Mouse (Mus musculus) urinary bladder, postnatal 0 days (tissue): ENCODE results near the gene Ece2. TPM values are rescaled to one million over a fixed set of nuclear protein-coding genes. Genes with fewer than 3 reads are reported as not detected.

Experiments used
- microRNA counts: library from miRNA; unstranded; fragments of <30 nt; microRNA quantifications from one replicate; lab custom pipeline; 2016
- microRNA-seq: library from miRNA; unstranded; fragments of <30 nt; microRNA quantifications from one replicate; pipeline ENCODE4, GENCODE M21; 2016
- polyA plus RNA-seq: library from polyadenylated mRNA; unstranded; fragments of >200 nt; fragmentation: Nextera tagmentation; extraction: Ambion mirVana; gene quantifications from 2 replicates; pipeline ENCODE4 v1.2.1, GENCODE M21; 2015

Gene Ece2
- 0.42 and 0.94 TPM in 2 replicates for polyA plus RNA-seq

DNA sequence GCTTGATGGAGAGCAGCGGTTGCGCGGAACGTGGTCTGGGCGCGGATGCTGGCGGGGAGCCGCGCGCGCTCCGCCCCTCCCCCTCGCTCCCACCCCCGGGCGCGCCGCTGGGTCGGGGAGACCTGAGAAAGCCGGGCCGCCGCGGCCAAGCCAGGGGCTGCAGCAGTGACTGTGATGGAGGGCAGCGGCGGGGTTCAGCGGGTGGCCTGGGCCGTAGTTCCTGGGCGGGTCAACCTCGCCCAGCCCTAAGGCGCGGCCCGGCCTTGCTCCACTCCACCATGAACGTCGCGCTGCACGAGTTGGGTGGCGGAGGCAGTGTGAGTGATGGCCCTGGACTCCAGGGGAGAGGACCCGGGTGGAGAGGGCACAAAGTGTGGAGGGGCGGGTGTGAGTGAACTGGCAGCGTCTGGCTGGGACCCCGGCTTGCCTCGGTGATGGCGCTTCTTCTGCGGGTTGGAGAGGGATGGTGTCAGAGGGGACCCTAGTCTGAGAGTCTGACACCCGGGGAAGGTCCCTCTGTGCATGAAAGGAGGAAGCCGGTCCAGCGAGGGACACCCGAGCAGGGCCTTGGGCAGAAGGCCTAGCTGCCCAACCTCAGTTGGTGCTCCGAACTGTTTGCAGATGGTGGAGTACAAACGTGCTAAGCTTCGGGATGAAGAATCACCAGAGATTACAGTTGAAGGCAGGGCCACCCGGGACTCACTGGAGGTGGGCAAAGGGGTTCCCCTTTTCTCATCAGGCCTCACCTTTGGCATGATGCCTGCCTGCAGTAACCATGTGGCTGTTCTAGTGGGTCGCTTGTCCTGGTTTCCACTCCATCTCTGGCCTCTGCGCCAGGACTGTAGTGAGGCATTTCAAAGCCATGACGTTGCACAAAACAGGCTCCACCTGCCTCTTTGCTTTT lies at the start of gene Ece2:
Gene Ece2 (plus strand): TSS at position 98 of the 904 bp plus-strand sequence.

DNA sequence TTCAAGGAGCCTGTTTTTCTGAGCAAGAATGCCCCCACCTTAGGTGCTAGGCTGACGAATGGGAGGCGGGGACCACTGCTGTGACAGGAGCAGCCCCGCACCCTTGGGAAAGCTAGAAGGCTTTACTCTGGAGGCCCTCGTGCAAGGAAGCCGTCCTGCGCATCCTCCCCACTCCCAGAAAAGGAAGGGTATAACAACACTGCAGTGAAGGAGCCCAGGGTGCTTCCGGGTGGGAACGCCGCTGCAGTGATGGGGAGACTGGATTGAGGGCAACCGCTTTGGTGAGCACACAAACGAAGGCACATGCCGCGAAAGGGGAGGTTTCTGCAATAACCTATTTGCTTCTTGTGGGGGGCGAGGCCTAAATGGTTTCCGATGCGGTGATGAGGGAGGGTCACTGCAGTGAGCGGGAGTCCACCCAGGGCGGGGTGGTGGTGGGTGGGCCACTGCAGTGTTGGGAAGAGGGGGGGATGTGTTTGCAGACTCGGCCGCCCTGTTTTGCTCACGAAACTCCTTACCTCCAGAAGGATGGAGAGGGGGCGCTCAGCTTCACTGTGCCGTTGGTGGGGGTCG lies 40.2 kb upstream of the Ece2 start, which contains the start of gene Vwa5b2:
Gene Vwa5b2 (plus strand): TSS at position 106 of the 573 bp plus-strand sequence.

DNA sequence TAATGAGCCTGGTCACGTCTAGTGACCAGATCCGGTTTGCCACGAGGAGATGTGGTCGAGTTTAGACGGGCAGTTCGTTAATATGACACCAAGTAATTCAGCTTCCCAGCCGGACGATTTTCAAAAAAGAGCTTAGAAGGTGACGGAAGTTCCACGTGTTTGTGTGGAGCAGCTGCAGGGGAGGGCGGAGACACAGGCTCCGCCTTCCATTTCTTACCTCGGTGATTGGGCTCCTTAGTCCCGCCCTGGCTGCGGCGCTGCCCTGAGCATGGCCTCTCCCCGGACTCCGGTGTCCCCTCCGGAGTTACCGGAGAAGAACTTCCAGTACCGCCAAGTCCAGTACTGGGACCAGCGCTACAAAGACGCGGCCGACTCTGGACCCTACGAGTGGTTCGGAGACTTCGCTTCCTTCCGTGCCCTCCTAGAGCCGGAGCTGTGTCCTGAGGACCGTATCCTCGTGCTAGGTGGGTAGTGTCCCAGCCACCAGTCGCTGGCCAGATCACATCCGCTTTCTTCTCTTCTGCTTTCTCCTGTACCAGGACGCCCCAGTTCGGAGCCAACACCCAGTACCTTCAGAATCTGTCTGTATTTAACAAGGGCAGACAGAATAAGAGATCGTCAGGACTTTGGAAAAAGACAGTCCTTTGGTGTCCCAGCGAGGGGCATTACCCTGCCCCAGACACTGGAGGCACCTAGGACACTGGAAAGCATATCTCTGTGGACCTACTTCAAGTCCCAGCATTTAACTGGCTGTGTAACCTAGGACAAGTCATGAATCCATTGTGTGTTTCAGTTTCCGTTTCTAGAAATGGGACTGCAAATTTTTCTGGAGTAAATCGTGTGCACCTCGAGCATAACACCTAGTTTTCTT lies 18.0 kb upstream of the Ece2 start, which contains the start of the genes Eef1akmt4, Gm49333 and Alg3:
Gene Eef1akmt4 (plus strand): TSS at position 237 of the 871 bp plus-strand sequence.
Gene Gm49333 (plus strand): TSS at position 254 of the 871 bp plus-strand sequence.
Gene Alg3 (minus strand): TSS at position 379 of the 871 bp plus-strand sequence.

DNA sequence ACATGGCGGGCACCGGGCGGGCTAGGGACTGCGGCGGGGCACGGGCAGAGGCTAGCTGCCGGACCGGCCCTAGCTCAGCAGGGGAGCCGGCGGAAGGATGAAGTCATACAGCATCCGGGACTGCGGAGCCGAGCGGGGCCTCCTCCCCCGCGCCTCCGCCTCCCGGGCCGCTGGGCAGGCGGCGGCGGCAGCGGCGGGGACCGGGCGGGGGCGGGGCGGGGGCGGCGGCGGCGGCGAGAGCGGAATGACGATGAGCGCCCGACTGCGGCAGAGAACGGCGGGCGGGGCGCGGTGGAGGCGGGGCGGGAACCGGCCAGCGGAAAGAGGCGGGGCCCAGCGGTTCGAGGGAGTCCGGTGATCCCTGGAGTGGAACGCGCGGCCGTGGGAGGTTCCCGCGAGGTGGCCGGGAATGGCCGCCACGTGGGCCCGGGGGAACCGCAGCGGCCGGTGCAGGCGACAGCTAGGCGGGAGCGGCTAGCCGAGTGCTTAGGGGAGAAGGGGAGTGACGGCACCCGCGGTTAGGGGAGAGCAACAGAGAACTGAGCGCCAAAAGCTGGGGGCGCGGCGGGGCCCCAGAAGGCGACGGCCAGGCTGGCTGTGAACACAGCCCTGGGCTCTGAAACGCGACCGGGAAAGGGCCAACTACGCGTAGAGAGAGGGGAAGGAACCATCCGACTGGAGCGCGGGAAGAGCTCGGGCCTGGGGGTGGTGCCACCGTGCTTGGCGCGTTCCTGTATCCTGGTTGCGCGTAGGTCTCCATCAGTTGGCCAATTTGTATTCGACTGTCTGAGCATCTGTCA lies 8.2 kb upstream of the Ece2 start, which contains the start of gene Camk2n2:
Gene Camk2n2 (minus strand): TSS at position 97 of the 800 bp plus-strand sequence.

DNA sequence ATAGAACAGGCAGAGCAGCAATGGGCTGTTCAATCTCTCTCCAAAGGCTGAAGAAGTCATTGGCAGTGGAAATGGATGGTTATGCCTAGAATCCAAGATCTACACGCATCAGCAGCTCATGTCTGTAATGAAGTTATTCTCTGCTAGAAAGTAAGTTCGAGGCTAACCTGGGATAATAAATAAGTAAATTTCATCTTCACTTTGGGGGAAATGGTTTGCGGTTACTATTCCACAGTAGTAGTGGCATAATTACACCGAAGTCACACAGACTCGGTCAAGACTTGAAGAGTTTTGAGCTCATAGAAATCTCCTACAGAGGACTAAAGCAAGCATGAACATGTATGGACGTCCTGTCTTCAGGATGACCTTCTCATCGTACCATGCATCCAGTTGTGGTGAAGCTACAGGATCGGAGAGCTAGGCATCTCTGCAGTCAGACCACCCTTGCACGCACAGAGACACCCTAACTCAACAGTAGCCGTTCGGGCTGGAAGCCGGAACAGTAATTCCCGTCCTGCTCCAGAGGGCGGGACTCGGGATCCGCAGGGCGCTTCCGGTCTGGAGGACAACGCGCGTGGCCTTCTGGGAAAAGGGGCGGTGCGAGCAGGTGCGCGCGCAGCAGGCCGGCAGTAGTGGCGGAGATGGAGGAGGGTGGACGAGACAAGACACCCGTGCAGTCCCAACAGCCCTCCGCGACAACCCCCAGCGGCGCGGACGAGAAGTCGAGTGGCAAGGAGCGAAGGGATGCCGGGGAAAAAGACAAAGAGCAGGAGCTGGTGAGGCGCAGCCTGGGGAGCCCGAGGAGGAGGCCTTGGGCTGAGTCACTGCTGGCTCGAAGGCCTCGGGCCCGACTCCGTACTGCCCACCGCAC lies 21.7 kb downstream of the Ece2 start, which contains the start of gene Psmd2:
Gene Psmd2 (plus strand): TSS at position 577 of the 871 bp plus-strand sequence.

DNA sequence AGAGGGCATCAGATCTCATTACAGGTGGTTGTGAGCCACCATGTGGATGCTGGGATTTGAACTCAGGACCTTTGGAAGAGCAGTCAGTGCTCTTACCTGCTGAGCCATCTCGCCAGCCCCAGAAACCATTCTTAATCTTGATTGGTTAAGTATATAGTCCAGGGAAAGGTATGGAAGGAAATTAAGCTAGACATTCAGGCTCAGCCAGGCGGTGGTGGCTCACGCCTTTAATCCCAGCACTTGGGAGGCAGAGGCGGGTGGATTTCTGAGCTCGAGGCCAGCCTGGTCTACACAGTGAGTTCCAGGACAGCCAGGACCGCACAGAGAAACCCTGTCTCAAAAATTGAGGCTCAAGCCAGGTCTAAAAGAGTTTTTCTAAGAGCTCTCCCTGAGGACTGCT lies 38.4 kb downstream of the Ece2 start, which contains the start of gene Eif4g1:
Gene Eif4g1 (plus strand): TSS at position 301 of the 400 bp plus-strand sequence.

DNA sequence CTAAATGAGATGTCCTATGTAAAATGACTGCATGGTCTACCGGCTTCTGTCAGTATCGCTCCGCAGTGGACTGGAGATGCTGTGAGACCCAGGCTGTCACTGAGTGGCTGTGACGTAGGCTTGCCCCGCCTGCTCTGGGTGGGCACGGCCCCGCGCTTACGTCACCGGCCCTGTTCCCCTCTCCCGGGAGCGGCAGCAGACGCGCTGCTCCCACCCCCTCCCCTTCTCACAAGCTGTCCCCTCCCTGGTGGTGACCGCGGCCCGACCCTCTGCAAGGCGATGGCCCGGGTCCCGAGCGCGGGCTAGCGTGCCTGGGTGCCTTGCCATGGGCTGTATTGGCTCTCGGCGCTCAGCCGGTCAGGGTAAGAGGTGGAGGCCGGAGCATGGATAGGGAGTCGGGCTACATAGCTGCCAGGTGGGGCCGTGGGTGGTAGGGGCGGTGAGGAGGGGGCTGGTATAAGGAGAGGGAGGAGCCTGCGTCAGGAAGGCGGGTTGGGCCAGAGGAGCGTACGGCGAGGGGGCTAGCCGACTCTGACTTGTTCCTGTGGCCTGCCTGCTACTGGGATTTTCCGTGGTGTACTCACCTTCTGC lies 63.6 kb downstream of the Ece2 start, which contains the start of gene Fam131a:
Gene Fam131a (plus strand): TSS at position 131 of the 591 bp plus-strand sequence.

MicroRNAs encoded within 50 kb of the gene (microRNA counts, 519-probe panel; counts per million panel counts)
- microRNA mmu-miR-1224 (lab: Ali Mortazavi, UCI), result 2,837 counts per million, percentile 41 among the panel's probes with 10 or more counts

Small RNA genes lying within 50 kb of the gene (microRNA-seq; reads per million reads assigned to microRNA genes)
- gene Mir1224, result 5.9 reads per million, percentile 13 among the genes with 10 or more reads in this experiment

Other genes with a start within 250 kb of the Ece2 start
- 33.9 and 37.5 TPM in 2 replicates for gene Abcc5, start 203.4 kb upstream of the Ece2 start, polyA plus RNA-seq
- gene Eif2b5, start 131.0 kb upstream of the Ece2 start, polyA plus RNA-seq, result 45.5 and 53.1 TPM in 2 replicates
- gene Dvl3, start 112.8 kb upstream of the Ece2 start, polyA plus RNA-seq, result 16.3 and 18.4 TPM in 2 replicates
- gene Ap2m1, start 94.3 kb upstream of the Ece2 start, polyA plus RNA-seq, result 388 and 392 TPM in 2 replicates
- gene Abcf3, start 81.3 kb upstream of the Ece2 start, polyA plus RNA-seq, result 27.3 and 32.1 TPM in 2 replicates
- gene Vwa5b2, start 40.4 kb upstream of the Ece2 start, polyA plus RNA-seq, result 1.4 and 2.5 TPM in 2 replicates
- 14.9 and 18.2 TPM in 2 replicates for gene Eef1akmt4, start 18.2 kb upstream of the Ece2 start, polyA plus RNA-seq
- gene Gm49333, start 18.2 kb upstream of the Ece2 start, polyA plus RNA-seq, result not detected in 2 replicates
- gene Alg3, start 18.1 kb upstream of the Ece2 start, polyA plus RNA-seq, result 27.5 and 30.5 TPM in 2 replicates
- gene Camk2n2, start 8.5 kb upstream of the Ece2 start, polyA plus RNA-seq, result 0.48 and 0.58 TPM in 2 replicates
- 175 and 183 TPM in 2 replicates for gene Psmd2, start 21.8 kb downstream of the Ece2 start, polyA plus RNA-seq
- 106 and 116 TPM in 2 replicates for gene Eif4g1, start 38.5 kb downstream of the Ece2 start, polyA plus RNA-seq
- gene Fam131a, start 63.4 kb downstream of the Ece2 start, polyA plus RNA-seq, result 10.9 TPM in 2 replicates
- gene Polr2h, start 87.8 kb downstream of the Ece2 start, polyA plus RNA-seq, result 52.9 and 58.7 TPM in 2 replicates
- gene Clcn2, start 87.9 kb downstream of the Ece2 start, polyA plus RNA-seq, result 1.6 TPM in 2 replicates
- gene Chrd, start 103.3 kb downstream of the Ece2 start, polyA plus RNA-seq, result 9.1 and 11.0 TPM in 2 replicates
- 0.46 and 1.3 TPM in 2 replicates for gene Thpo, start 104.7 kb downstream of the Ece2 start, polyA plus RNA-seq